Mouse (Mus musculus) kidney, adult 9 months (tissue): Measurements from ENCODE around the gene Srrm2.

ENCODE experiments used
- DNase-seq: peaks from one replicate; pipeline ENCODE4 v3.0.0; 2022

Gene Srrm2

GRCm38 (mm10) chr17:23867756-23868155 lies 77.4 kb downstream of the Srrm2 start, which contains the start of gene Prss21:
Gene Prss21, plus strand, starts transcription at chr17:23868056.
- DNase-seq: no peak

- DNase-seq: no peak
These were observed 78.2 kb downstream of the Srrm2 start for GRCm38 (mm10) chr17:23868513-23868912.
